Mouse (Mus musculus) liver, embryonic 14.5 days (tissue): ENCODE measurements around the gene Ppil6.

Source experiments
- CTCF ChIP-seq: IDR thresholded peaks from 2 replicates; pipeline ENCODE4 v1.5.1; 2016; ENCODE audit warnings: antibody characterized with exemption, low read depth, control low read depth
- EP300 ChIP-seq: IDR thresholded peaks from 2 replicates; pipeline ENCODE4 v1.6.1; 2016; ENCODE audit warnings: antibody characterized with exemption, low read depth

DNA sequence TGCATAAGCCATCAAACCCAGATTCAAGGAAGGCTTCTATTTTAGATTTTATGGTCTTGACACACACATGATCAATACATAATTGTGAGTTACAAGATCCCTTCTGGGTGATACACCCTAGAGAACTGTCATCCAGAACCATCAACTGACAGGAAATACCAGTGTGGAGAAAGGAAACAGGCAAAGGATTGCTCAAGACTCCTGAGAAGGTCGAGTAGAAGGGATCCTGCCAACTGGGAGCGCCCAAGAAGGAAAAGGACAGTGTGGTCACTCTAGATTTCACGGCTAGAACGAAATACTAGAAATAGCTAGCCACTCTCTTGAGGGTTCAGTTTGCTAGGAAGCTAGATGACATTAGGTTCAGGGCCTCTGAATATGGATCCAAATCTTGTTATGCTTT, 53.2 kb downstream of the Ppil6 start:
- TF ChIP-seq CTCF (no peak), EP300 (no peak)
